Mouse (Mus musculus): ENCODE data around the gene Cnnm2. TPM values are rescaled to one million over a fixed set of nuclear protein-coding genes. Genes with fewer than 3 reads are reported as not detected.

Cnnm2 gene
- polyA plus RNA-seq, 1 experiment = 7.4 TPM

GRCm38 (mm10) chr19:46908207-46908606 is 146.8 kb downstream of the Cnnm2 start:
- Histone ChIP-seq H3K4me1 (replicated peaks; ENCODE audit: control insufficient read depth, insufficient read depth, low read length) (no peaks in the 10 kb centered on the region), H3K27ac (ENCODE audit: control insufficient read depth, insufficient read depth, low read length) (no peak overlapping the region), H3K27me3 (ENCODE audit: control insufficient read depth, insufficient read depth, low read length) (no peaks in the 10 kb centered on the region), H3K36me3 (ENCODE audit: control insufficient read depth, insufficient read depth, low read length) (peaks cover 5% of the 10 kb centered on the region), H3K4me3 (ENCODE audit: control insufficient read depth, insufficient read depth, low read length) (no peak overlapping the region)
- TF ChIP-seq CTCF (IDR thresholded peaks at IDR 0.05; ENCODE audit: borderline replicate concordance, control insufficient read depth, extremely low read depth, insufficient read depth, low read length, poor library complexity) = no peak
- no peak for TF ChIP-seq POLR2A (IDR thresholded peaks at IDR 0.05; ENCODE audit: control insufficient read depth, extremely low read depth, insufficient read depth, low read length, poor library complexity)
- WGBS = 96% methylated on average over 5 of the region's 5 CpGs
- no peak for DNase-seq

GRCm38 (mm10) chr19:46908977-46909376 is 147.6 kb downstream of the Cnnm2 start:
- no peak for TF ChIP-seq POLR2A (IDR thresholded peaks at IDR 0.05; ENCODE audit: control insufficient read depth, extremely low read depth, insufficient read depth, low read length, poor library complexity)
- TF ChIP-seq CTCF (IDR thresholded peaks at IDR 0.05; ENCODE audit: borderline replicate concordance, control insufficient read depth, extremely low read depth, insufficient read depth, low read length, poor library complexity) = no peak
- Histone ChIP-seq H3K4me1 (replicated peaks; ENCODE audit: control insufficient read depth, insufficient read depth, low read length) (no peaks in the 10 kb centered on the region), H3K27ac (ENCODE audit: control insufficient read depth, insufficient read depth, low read length) (no peak overlapping the region), H3K4me3 (ENCODE audit: control insufficient read depth, insufficient read depth, low read length) (no peak overlapping the region), H3K27me3 (ENCODE audit: control insufficient read depth, insufficient read depth, low read length) (no peaks in the 10 kb centered on the region), H3K36me3 (ENCODE audit: control insufficient read depth, insufficient read depth, low read length) (peaks cover 5% of the 10 kb centered on the region)
- no peak for DNase-seq
- 94% methylated on average over 4 of the region's 4 CpGs for WGBS

- no peak for DNase-seq
These were observed 150.1 kb downstream of the Cnnm2 start for GRCm38 (mm10) chr19:46911492-46911891.

GRCm38 (mm10) chr19:46913626-46914025 is 152.2 kb downstream of the Cnnm2 start:
- no peaks in the 10 kb centered on the region for H3K4me1 ChIP-seq (replicated peaks; ENCODE audit: control insufficient read depth, insufficient read depth, low read length)
- H3K36me3 ChIP-seq (ENCODE audit: control insufficient read depth, insufficient read depth, low read length) = no peaks in the 10 kb centered on the region
- TF ChIP-seq CTCF (IDR thresholded peaks at IDR 0.05; ENCODE audit: borderline replicate concordance, control insufficient read depth, extremely low read depth, insufficient read depth, low read length, poor library complexity) (no peak), POLR2A (IDR thresholded peaks at IDR 0.05; ENCODE audit: control insufficient read depth, extremely low read depth, insufficient read depth, low read length, poor library complexity) (no peak)
- H3K27me3 ChIP-seq (ENCODE audit: control insufficient read depth, insufficient read depth, low read length) = no peaks in the 10 kb centered on the region
- 97% methylated on average over 11 of the region's 11 CpGs for WGBS
- no peak for DNase-seq
- no peak overlapping the region for H3K4me3 ChIP-seq (ENCODE audit: control insufficient read depth, insufficient read depth, low read length)
- no peak overlapping the region for H3K27ac ChIP-seq (ENCODE audit: control insufficient read depth, insufficient read depth, low read length)

More at GRCm38 (mm10) chr19:46911492-46911891, 150.1 kb downstream of the Cnnm2 start:
- Histone ChIP-seq H3K4me1 (replicated peaks; ENCODE audit: control insufficient read depth, insufficient read depth, low read length) (no peaks in the 10 kb centered on the region), H3K27ac (ENCODE audit: control insufficient read depth, insufficient read depth, low read length) (no peak overlapping the region), H3K4me3 (ENCODE audit: control insufficient read depth, insufficient read depth, low read length) (no peak overlapping the region), H3K36me3 (ENCODE audit: control insufficient read depth, insufficient read depth, low read length) (no peaks in the 10 kb centered on the region), H3K27me3 (ENCODE audit: control insufficient read depth, insufficient read depth, low read length) (no peaks in the 10 kb centered on the region)
- TF ChIP-seq CTCF (IDR thresholded peaks at IDR 0.05; ENCODE audit: borderline replicate concordance, control insufficient read depth, extremely low read depth, insufficient read depth, low read length, poor library complexity) (no peak), POLR2A (IDR thresholded peaks at IDR 0.05; ENCODE audit: control insufficient read depth, extremely low read depth, insufficient read depth, low read length, poor library complexity) (no peak)
- 97% methylated on average over 3 of the region's 3 CpGs for WGBS

GRCm38 (mm10) chr19:46915406-46916080 is 154.1 kb downstream of the Cnnm2 start:
- Histone ChIP-seq H3K27ac (ENCODE audit: control insufficient read depth, insufficient read depth, low read length) (no peak overlapping the region), H3K4me1 (replicated peaks; ENCODE audit: control insufficient read depth, insufficient read depth, low read length) (no peaks in the 10 kb centered on the region), H3K27me3 (ENCODE audit: control insufficient read depth, insufficient read depth, low read length) (no peaks in the 10 kb centered on the region), H3K36me3 (ENCODE audit: control insufficient read depth, insufficient read depth, low read length) (no peaks in the 10 kb centered on the region), H3K4me3 (ENCODE audit: control insufficient read depth, insufficient read depth, low read length) (no peak overlapping the region)
- TF ChIP-seq CTCF (IDR thresholded peaks at IDR 0.05; ENCODE audit: borderline replicate concordance, control insufficient read depth, extremely low read depth, insufficient read depth, low read length, poor library complexity) (no peak), POLR2A (IDR thresholded peaks at IDR 0.05; ENCODE audit: control insufficient read depth, extremely low read depth, insufficient read depth, low read length, poor library complexity) (no peak)
- 92% methylated on average over 9 of the region's 9 CpGs for WGBS
- DNase-seq = no peak

GRCm38 (mm10) chr19:46920571-46920970 is 159.2 kb downstream of the Cnnm2 start:
- no peaks in the 10 kb centered on the region; the same call in 1 of the 2 replicates for H3K36me3 ChIP-seq (ENCODE audit: control insufficient read depth, insufficient read depth, low read length)
- H3K4me3 ChIP-seq (ENCODE audit: control insufficient read depth, insufficient read depth, low read length) = no peak overlapping the region
- no peak for DNase-seq
- no peaks in the 10 kb centered on the region for H3K27me3 ChIP-seq (ENCODE audit: control insufficient read depth, insufficient read depth, low read length)
- 0 out of 2 replicates have a peak, but pooled peaks cover 2% of the 10 kb centered on the region for H3K4me1 ChIP-seq (replicated peaks; ENCODE audit: control insufficient read depth, insufficient read depth, low read length)
- WGBS = 89% methylated on average over 6 of the region's 6 CpGs
- TF ChIP-seq CTCF (IDR thresholded peaks at IDR 0.05; ENCODE audit: borderline replicate concordance, control insufficient read depth, extremely low read depth, insufficient read depth, low read length, poor library complexity) (no peak), POLR2A (IDR thresholded peaks at IDR 0.05; ENCODE audit: control insufficient read depth, extremely low read depth, insufficient read depth, low read length, poor library complexity) (no peak)
- no peak overlapping the region for H3K27ac ChIP-seq (ENCODE audit: control insufficient read depth, insufficient read depth, low read length)
